Mouse (Mus musculus) cerebellum, postnatal 36 days (tissue): ENCODE data around the gene Pgam2.

Experiments used
- DNase-seq, 2 experiments: peaks; one replicate each; pipeline ENCODE4 v3.0.0; 2021 to 2022; ENCODE audit warnings: mixed read lengths in 2 of 2

Gene Pgam2

GRCm38 (mm10) chr11:5762633-5762982 is 40.9 kb downstream of the Pgam2 start:
- DNase-seq, result no peak

DNA sequence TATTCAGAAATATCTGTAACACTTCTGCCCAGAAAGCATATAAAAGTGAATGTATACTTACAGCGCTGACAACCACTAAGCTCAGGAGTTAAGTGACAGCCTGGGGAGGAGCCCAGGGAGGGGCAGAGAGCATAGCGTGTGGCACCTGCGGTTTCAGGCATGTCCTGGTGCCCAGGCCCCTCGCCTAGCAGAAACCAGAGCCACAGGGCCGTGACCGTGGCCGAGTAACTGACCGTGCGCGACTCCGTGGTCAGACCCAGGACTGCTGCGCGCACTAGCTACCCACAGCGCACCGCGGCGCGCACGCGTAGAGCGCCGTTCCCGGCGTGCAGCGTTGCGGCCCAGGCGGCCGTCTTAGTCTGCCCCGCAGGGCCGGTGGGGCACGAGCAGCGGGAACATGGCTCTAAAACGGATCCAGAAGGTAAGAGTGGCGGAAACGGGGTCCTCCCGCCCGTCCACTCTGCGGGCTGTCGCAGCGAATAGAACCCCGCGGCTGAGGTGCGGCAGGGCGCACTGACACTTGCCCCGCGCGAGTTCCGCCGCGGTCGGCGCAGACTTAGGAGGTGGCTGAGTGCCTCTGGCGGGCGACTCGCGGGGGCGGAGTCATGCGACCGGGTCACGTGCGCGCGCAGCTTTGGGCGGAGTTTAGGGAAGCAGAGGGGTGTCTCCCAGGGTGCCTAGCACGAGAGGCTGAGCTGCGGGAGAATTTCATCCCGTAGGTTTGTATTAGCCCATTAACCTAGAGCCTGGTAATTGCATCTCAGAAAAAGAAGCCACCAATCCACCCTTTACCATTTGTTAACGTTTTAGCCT is 41.5 kb downstream of the Pgam2 start, which contains the start of gene Urgcp:
Urgcp (minus strand) TSS at position 557 of the 813 bp plus-strand sequence.
- DNase-seq, result peak; percentile 92 to 93

GRCm38 (mm10) chr11:5753755-5754154 is 49.8 kb downstream of the Pgam2 start:
- no peak for DNase-seq
